Mouse (Mus musculus) gastrocnemius, postnatal 14 days (tissue): Measurements from ENCODE around the gene Rai1. TPM values are rescaled to one million over a fixed set of nuclear protein-coding genes. Genes with fewer than 3 reads are reported as not detected.
A peak's percentile ranks its signal among the peaks of the same experiment; 100 is the strongest.

Experiments
- DNase-seq: peaks from one replicate; pipeline ENCODE4 v3.0.0; 2021; ENCODE audit warnings: mixed read lengths
- intact Hi-C: fragments of 180-260 bp; cut with DNase I; formaldehyde crosslinking; loops from one replicate; pipeline ENCODE4 v1.15.1; 2025; ENCODE audit warnings: low total_unique reads
- total RNA-seq, 2 experiments: library from RNA; stranded (reverse); gene quantifications; 2 replicates each; pipeline ENCODE4 v1.2.3; 2021

Gene Rai1
- total RNA-seq, 2 experiments from 2014 or later: 15.9 to 18.3 TPM

- intact Hi-C loops: no loop called here
- no peak for DNase-seq
These were observed 11.6 kb upstream of the Rai1 start for GRCm38 (mm10) chr11:60093227-60093626.

- intact Hi-C loops: no loop called here
- no peak for DNase-seq
These were observed 10.7 kb upstream of the Rai1 start for GRCm38 (mm10) chr11:60093984-60094587.

- intact Hi-C loops: no loop called here
- no peak for DNase-seq
These were observed 9.7 kb upstream of the Rai1 start for GRCm38 (mm10) chr11:60094909-60095810.

- intact Hi-C loops: loop anchor here (10.0 kb wide), 2 partner anchors 195 to 315 kb away; partner anchors contain the start of genes Atpaf2 and Gid4
- DNase-seq: no peak
These were observed 5.1 kb upstream of the Rai1 start for GRCm38 (mm10) chr11:60099555-60100186.

- intact Hi-C loops: loop anchor here (10.0 kb wide), 2 partner anchors 194 to 314 kb away; partner anchors contain the start of genes Atpaf2 and Gid4
These were observed 3.8 kb upstream of the Rai1 start for GRCm38 (mm10) chr11:60100827-60101555.

GRCm38 (mm10) chr11:60101986-60102385, 2.8 kb upstream of the Rai1 start:
- DNase-seq: no peak
- intact Hi-C loops: loop anchor here (10.0 kb wide), 2 partner anchors 193 to 313 kb away; partner anchors contain the start of genes Atpaf2 and Gid4

More at GRCm38 (mm10) chr11:60100827-60101555, 3.8 kb upstream of the Rai1 start:
- DNase-seq: no peak

- intact Hi-C loops: loop anchor here (10.0 kb wide), 2 partner anchors 192 to 312 kb away; partner anchors contain the start of genes Atpaf2 and Gid4
- no peak for DNase-seq
These were observed 2.1 kb upstream of the Rai1 start for GRCm38 (mm10) chr11:60102664-60103063.

- intact Hi-C loops: loop anchor here (10.0 kb wide), 2 partner anchors 191 to 311 kb away; partner anchors contain the start of genes Atpaf2 and Gid4
- no peak for DNase-seq
These were observed 1.2 kb upstream of the Rai1 start for GRCm38 (mm10) chr11:60103567-60103966.

GRCm38 (mm10) chr11:60105593-60106542, 1.1 kb downstream of the Rai1 start:
- peak; percentile 68 for DNase-seq
- intact Hi-C loops: loop anchor here (5.0 to 10.0 kb wide), 3 partner anchors 81 to 309 kb away; partner anchors contain the start of genes Atpaf2 and Gid4

GRCm38 (mm10) chr11:60106543-60107110, 1.8 kb downstream of the Rai1 start:
- intact Hi-C loops: loop anchor here (5.0 to 10.0 kb wide), 3 partner anchors 81 to 308 kb away; partner anchors contain the start of genes Atpaf2 and Gid4

GRCm38 (mm10) chr11:60107449-60107848, 2.6 kb downstream of the Rai1 start:
- no peak for DNase-seq
- intact Hi-C loops: loop anchor here (5.0 to 10.0 kb wide), 3 partner anchors 80 to 307 kb away; partner anchors contain the start of genes Atpaf2 and Gid4

More at GRCm38 (mm10) chr11:60106543-60107110, 1.8 kb downstream of the Rai1 start:
- DNase-seq: peak; percentile 60

- intact Hi-C loops: loop anchor here (5.0 to 10.0 kb wide), 3 partner anchors 79 to 306 kb away; partner anchors contain the start of genes Atpaf2 and Gid4
- DNase-seq: no peak
These were observed 3.9 kb downstream of the Rai1 start for GRCm38 (mm10) chr11:60108631-60109172.

- intact Hi-C loops: no loop called here
- no peak for DNase-seq
These were observed 5.6 kb downstream of the Rai1 start for GRCm38 (mm10) chr11:60110386-60110785.

GRCm38 (mm10) chr11:60111576-60111975, 6.8 kb downstream of the Rai1 start:
- intact Hi-C loops: no loop called here
- no peak for DNase-seq

GRCm38 (mm10) chr11:60113624-60114023, 8.8 kb downstream of the Rai1 start:
- intact Hi-C loops: no loop called here
- DNase-seq: no peak

GRCm38 (mm10) chr11:60114296-60115023, 9.6 kb downstream of the Rai1 start:
- intact Hi-C loops: no loop called here
- DNase-seq: no peak
